Mouse (Mus musculus): ENCODE measurements around the gene Gnb1. TPM values are rescaled to one million over a fixed set of nuclear protein-coding genes. Genes with fewer than 3 reads are reported as not detected.
"Not testable (repeated sequence)": the region's sequence is repeated elsewhere in the genome, so short reads cannot be mapped to it uniquely, and the experiment has no call there.

The Gnb1 gene
- polyA plus RNA-seq, 2 experiments, result 92.8 to 98.7 TPM

GRCm38 (mm10) chr4:155472716-155473290, 18.4 kb upstream of the Gnb1 start:
- DNase-seq (ENCODE audit: low read depth in 3 of 3, low spot score in 3 of 3) (no peak), ATAC-seq (ENCODE audit: insufficient read depth) (no peak)
- Histone ChIP-seq H3K27ac (no peak overlapping the region), H3K4me1 (replicated peaks; ENCODE audit: control insufficient read depth in 2 of 2, insufficient read depth in 2 of 2, low read length in 1 of 2) (no peaks in the 10 kb centered on the region), H3K36me3 (replicated peaks; ENCODE audit: control insufficient read depth, insufficient read depth, low read depth) (no peaks in the 10 kb centered on the region), H3K27me3 (ENCODE audit: control insufficient read depth, insufficient read depth, low read length) (no peaks in the 10 kb centered on the region; the same call in 1 of the 2 replicates), H3K9ac (replicated peaks) (no peak overlapping the region), H3K4me2 (ENCODE audit: low read depth) (no peak overlapping the region), H3K9me3 (ENCODE audit: control insufficient read depth, low read length) (no peaks in the 10 kb centered on the region), H3K4me3 (ENCODE audit: insufficient read depth in 1 of 2, low read depth in 2 of 2, low read length in 2 of 2) (no peak overlapping the region)
- no peak for TF ChIP-seq CTCF (IDR thresholded peaks at IDR 0.05; ENCODE audit: low read depth)
- TF ChIP-seq EP300 (IDR thresholded peaks at IDR 0.05; ENCODE audit: low read depth), result no peak
- WGBS (ENCODE audit: insufficient replicate concordance), result 60% methylated on average over 3 of the region's 3 CpGs

DNA sequence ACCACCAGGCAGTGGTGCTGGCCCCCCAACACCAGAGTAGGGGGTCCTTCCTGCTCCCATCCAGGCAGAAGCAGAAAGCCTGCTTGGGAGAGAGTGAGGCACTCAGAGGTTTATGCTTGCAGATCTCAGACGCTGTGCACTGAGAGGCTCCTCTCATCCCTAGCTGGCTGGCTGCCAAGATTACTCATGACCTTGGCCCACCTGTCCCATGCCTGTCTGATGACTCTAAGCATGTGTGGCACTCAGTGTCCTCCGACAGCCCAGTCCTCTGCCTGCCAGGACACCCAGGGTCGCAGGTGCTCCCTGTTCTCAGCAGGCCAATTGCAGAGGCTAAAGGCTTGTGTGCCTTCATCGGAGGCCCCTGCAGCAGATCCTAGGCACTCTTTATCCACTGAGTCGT, 17.8 kb upstream of the Gnb1 start:
- Histone ChIP-seq H3K27me3 (ENCODE audit: control insufficient read depth, insufficient read depth, low read length) (no peaks in the 10 kb centered on the region; the same call in 1 of the 2 replicates), H3K4me2 (ENCODE audit: low read depth) (no peak overlapping the region), H3K9me3 (ENCODE audit: control insufficient read depth, low read length) (no peaks in the 10 kb centered on the region), H3K4me3 (ENCODE audit: insufficient read depth in 1 of 2, low read depth in 2 of 2, low read length in 2 of 2) (no peak overlapping the region), H3K4me1 (replicated peaks; ENCODE audit: control insufficient read depth in 2 of 2, insufficient read depth in 2 of 2, low read length in 1 of 2) (no peaks in the 10 kb centered on the region), H3K27ac (no peak overlapping the region), H3K36me3 (replicated peaks; ENCODE audit: control insufficient read depth, insufficient read depth, low read depth) (no peaks in the 10 kb centered on the region), H3K9ac (replicated peaks) (no peak overlapping the region)
- ATAC-seq (ENCODE audit: insufficient read depth) (no peak), DNase-seq (ENCODE audit: low read depth in 3 of 3, low spot score in 3 of 3) (no peak)
- WGBS (ENCODE audit: insufficient replicate concordance), result 43% methylated on average over 5 of the region's 5 CpGs
- TF ChIP-seq EP300 (IDR thresholded peaks at IDR 0.05; ENCODE audit: low read depth) (no peak), CTCF (IDR thresholded peaks at IDR 0.05; ENCODE audit: low read depth) (no peak)

DNA sequence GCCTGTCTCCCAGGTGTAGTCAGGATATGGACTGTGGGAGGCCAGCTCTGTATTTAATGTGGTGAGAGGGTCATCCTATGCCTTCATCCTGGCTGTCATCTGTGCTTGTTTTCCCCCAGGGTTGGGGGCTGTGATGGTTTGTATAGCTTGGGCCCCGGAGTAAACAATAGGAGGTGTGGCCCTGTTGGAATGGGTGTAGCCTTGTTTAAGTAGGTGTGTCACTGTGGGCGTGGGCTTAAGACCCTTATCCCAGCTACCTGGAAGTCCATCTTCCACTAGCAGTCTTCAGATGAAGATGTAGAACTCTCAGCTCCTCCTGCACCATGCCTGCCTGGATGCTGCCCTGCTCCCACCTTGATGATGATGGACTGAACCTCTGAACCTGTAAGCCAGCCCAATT, 17.4 kb upstream of the Gnb1 start:
- not testable (repeated sequence) for H3K27me3 ChIP-seq (ENCODE audit: control insufficient read depth, insufficient read depth, low read length); ATAC-seq (ENCODE audit: insufficient read depth); H3K9ac ChIP-seq (replicated peaks); H3K4me2 ChIP-seq (ENCODE audit: low read depth); H3K4me3 ChIP-seq (ENCODE audit: insufficient read depth in 1 of 2, low read depth in 2 of 2, low read length in 2 of 2); H3K4me1 ChIP-seq (replicated peaks; ENCODE audit: control insufficient read depth in 2 of 2, insufficient read depth in 2 of 2, low read length in 1 of 2); H3K27ac ChIP-seq; H3K9me3 ChIP-seq (ENCODE audit: control insufficient read depth, low read length); H3K36me3 ChIP-seq (replicated peaks; ENCODE audit: control insufficient read depth, insufficient read depth, low read depth); DNase-seq (ENCODE audit: low read depth in 3 of 3, low spot score in 3 of 3)
- WGBS (ENCODE audit: insufficient replicate concordance), result 30% methylated on average over 2 of the region's 2 CpGs

DNA sequence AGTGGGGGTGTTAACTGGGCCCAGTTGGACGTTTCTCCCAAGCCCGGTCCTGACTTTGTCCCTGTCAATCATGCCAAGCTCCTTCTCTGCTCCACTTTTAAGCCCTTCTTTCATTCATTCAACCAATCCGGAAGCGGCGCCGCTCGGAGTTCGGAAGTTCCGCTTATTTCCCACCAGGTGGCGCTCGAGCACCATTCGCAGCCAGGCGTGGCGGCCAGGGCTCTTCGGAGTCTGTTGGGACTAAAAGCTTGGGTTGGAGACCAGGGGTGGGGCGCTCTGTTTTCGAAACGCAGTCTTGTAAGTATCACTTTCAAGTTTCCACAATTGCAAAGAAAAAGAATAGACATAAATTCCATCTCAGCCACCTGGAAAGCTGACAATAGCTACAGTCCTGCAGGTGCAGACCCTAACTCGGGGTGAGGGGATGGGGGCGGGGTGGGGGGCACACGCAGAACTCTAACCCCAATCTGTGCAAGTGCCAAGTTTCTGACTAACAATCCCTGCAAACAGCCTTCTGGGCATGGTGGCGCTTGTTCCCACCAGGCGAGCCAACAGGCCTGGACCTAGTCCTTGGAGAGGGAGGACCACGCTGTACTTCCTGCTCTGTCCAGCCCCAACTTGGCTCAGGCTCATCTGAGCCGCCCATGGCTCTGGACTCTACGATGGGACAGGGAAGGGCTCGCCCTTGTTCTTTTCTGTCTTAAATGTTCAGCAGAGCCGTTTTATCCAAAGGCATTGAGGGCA, 9.6 kb upstream of the Gnb1 start:
- no peak for TF ChIP-seq EP300 (IDR thresholded peaks at IDR 0.05; ENCODE audit: low read depth)
- TF ChIP-seq CTCF (IDR thresholded peaks at IDR 0.05; ENCODE audit: low read depth), result peak; percentile 98
- Histone ChIP-seq H3K9ac (replicated peaks) (no peak overlapping the region), H3K27me3 (ENCODE audit: control insufficient read depth, insufficient read depth, low read length) (no peaks in the 10 kb centered on the region; the same call in 1 of the 2 replicates)

DNA sequence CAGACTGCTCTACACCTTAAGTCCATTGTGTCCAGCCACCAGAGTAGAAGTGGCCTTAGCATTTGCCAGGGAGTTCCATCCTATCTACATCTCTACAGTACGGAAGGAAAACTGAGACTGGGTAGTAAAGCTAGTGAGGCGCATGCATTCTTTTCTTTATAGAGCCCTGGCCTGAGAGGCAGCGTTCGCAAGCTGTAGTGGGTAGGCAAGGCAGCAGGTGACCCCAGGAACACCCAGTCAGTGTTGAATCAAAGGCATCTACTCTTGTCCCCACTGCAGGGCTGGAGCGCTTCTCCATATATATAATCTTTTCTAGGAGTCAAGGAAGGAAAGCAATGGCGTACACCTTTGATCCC, 9.1 kb upstream of the Gnb1 start:
- no peaks in the 10 kb centered on the region for H3K36me3 ChIP-seq (replicated peaks; ENCODE audit: control insufficient read depth, insufficient read depth, low read depth)
- H3K9me3 ChIP-seq (ENCODE audit: control insufficient read depth, low read length), result no peaks in the 10 kb centered on the region
- no peak overlapping the region for H3K4me2 ChIP-seq (ENCODE audit: low read depth)
- DNase-seq (ENCODE audit: low read depth in 3 of 3, low spot score in 3 of 3), result no peak
- H3K27me3 ChIP-seq (ENCODE audit: control insufficient read depth, insufficient read depth, low read length), result no peaks in the 10 kb centered on the region; the same call in 1 of the 2 replicates
- peaks cover 0 to 4% of the 10 kb centered on the region in 2 experiments; a peak in 2 of 4 replicates for H3K4me1 ChIP-seq (replicated peaks; ENCODE audit: control insufficient read depth in 2 of 2, insufficient read depth in 2 of 2, low read length in 1 of 2)
- 77% methylated on average over 6 of the region's 6 CpGs for WGBS (ENCODE audit: insufficient replicate concordance)
- H3K4me3 ChIP-seq (ENCODE audit: insufficient read depth in 1 of 2, low read depth in 2 of 2, low read length in 2 of 2), result no peak overlapping the region
- no peak for ATAC-seq (ENCODE audit: insufficient read depth)
- no peak overlapping the region for H3K27ac ChIP-seq
- no peak overlapping the region for H3K9ac ChIP-seq (replicated peaks)
- TF ChIP-seq EP300 (IDR thresholded peaks at IDR 0.05; ENCODE audit: low read depth), result no peak
- no peak for TF ChIP-seq CTCF (IDR thresholded peaks at IDR 0.05; ENCODE audit: low read depth)

More for the DNA sequence above, 9.6 kb upstream of the Gnb1 start:
- no peaks in the 10 kb centered on the region for H3K9me3 ChIP-seq (ENCODE audit: control insufficient read depth, low read length)
- DNase-seq (ENCODE audit: low read depth in 3 of 3, low spot score in 3 of 3) (peak; percentile 51 to 59 (median 56)), ATAC-seq (ENCODE audit: insufficient read depth) (peak; percentile 62)
- H3K4me1 ChIP-seq (replicated peaks; ENCODE audit: control insufficient read depth in 2 of 2, insufficient read depth in 2 of 2, low read length in 1 of 2), result no peaks in the 10 kb centered on the region
- no peaks in the 10 kb centered on the region for H3K36me3 ChIP-seq (replicated peaks; ENCODE audit: control insufficient read depth, insufficient read depth, low read depth)
- H3K4me2 ChIP-seq (ENCODE audit: low read depth), result peak overlapping the region; percentile 41; the same call in 1 of the 2 replicates
- 13% methylated on average over 28 of the region's 28 CpGs for WGBS (ENCODE audit: insufficient replicate concordance)
- no peak overlapping the region for H3K27ac ChIP-seq
- peak overlapping the region in 1 of 2 experiments; percentile 18; a peak in 2 of 4 replicates for H3K4me3 ChIP-seq (ENCODE audit: insufficient read depth in 1 of 2, low read depth in 2 of 2, low read length in 2 of 2)

Data from liver, embryonic 14.5 days (tissue).